Mouse (Mus musculus): ENCODE results near the gene Gnb3. TPM values are rescaled to one million over a fixed set of nuclear protein-coding genes. Genes with fewer than 3 reads are reported as not detected.
A peak's percentile ranks its signal among the peaks of the same experiment; 100 is the strongest.
"Not testable (repeated sequence)": the region's sequence is repeated elsewhere in the genome, so short reads cannot be mapped to it uniquely, and the experiment has no call there.

Gnb3 gene
- total RNA-seq, 1 experiment from 2014 or later = not detected

DNA sequence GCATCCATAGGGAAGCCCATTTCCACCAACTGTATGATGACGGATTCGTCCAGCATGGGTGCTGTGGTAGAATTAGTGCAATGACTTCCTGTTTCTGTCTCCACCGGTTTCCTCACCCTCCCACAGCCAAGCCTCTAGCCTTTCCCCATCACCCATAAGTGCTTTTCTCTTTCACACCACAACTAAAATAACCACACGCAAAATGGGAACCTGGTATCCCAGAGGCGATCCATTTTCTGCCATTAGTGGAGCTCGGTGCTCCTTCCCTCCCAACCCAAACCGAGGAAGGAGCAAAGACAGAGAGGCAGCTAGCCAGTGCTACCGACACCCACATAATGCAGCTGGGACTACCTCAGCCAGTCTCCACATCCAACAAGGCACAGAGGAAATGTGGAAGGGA, 22.1 kb downstream of the Gnb3 start:
- peak; percentile 55 for ATAC-seq (replicated peaks; ENCODE audit: low read depth, poor library complexity, severe bottlenecking)

GRCm38 (mm10) chr6:124817563-124817962, 22.5 kb downstream of the Gnb3 start:
- no peak for ATAC-seq (replicated peaks; ENCODE audit: low read depth, poor library complexity, severe bottlenecking)

DNA sequence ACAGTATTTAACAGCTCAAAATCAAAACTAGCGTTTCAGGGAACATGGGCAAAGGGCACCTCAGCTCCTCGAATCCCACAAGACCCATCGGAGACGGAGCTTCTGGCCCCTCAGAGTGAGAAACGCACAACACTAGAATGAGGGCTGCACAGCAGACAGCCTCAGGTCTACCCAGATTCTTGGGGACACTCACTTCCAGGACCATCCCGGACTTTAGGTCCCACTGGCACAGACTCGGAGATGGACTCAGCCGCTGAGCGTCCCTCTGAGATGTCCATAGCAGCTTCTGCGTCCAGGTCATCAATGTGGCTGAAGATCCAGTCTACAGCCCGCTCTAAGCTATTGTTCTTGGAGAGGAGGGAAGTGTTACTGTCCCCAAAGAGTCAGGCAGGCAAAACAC, 22.9 kb downstream of the Gnb3 start:
- no peak for ATAC-seq (replicated peaks; ENCODE audit: low read depth, poor library complexity, severe bottlenecking)

DNA sequence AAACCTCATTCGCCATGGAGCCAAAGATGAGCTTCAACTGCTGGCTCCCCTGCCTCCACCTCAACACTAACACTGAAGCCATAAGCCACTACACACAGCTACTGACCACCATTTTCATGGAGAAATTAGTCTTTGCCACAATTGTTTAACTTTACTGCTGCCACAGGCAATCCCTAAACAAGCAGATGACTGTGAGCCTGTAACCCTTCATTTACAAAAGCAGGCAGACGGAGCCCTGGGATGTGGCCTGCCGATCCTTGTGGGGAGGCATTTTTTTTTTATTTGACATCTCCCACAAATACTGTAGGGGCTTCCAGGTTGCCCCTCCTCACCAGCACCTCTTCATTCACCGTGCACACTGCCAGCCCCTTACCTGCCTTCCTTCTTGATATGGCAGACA, 23.5 kb downstream of the Gnb3 start:
- no peak for ATAC-seq (replicated peaks; ENCODE audit: low read depth, poor library complexity, severe bottlenecking)

DNA sequence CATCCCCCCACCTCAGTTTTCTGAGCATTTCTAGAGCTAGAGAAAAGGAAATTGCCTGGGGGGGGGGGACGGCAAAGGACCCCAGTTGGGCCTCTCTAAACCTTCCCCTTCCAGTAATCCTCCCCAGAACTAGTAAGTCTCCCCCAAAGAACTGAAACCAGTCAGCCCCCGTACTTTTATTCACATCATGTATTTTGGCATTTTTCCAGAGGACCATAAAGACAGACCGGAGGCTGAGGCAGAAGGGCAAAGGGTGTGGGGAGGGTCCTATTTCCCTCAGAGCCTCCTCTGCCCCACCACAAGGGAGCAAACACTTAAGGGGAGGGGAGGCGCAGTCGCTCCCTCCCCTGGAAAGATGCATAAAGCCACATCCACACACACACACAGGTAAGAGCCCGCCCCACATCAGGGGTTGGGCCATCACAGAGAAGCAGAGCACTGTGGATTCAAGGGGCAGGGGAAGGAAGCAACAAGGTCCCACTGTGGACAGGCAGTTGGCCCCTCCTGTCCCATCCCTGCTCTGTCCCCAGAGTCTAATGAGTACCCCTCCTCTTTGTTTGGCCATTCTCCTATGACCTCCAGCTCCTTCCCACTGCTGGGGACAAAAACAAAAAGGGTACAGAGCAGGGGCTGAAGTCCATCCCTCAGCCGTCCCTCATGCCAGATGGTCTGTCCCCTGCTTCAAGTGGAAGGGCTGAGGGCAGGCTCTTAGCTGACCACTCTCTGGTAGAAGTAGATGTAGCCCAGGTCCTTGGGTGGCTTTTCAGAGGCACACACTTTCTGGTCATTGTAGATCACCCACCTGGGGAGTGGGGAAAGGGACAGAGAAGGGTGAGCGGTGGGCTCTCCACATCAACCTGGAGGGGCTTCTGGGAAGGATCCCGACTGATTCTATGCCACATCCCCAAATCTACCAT, 25.0 kb downstream of the Gnb3 start:
- no peak for ATAC-seq (replicated peaks; ENCODE audit: low read depth, poor library complexity, severe bottlenecking)

- peak; percentile 4; the same call in 1 of the 2 replicates for ATAC-seq (replicated peaks; ENCODE audit: low read depth, poor library complexity, severe bottlenecking)
These were observed 25.6 kb downstream of the Gnb3 start for GRCm38 (mm10) chr6:124814448-124814847.

DNA sequence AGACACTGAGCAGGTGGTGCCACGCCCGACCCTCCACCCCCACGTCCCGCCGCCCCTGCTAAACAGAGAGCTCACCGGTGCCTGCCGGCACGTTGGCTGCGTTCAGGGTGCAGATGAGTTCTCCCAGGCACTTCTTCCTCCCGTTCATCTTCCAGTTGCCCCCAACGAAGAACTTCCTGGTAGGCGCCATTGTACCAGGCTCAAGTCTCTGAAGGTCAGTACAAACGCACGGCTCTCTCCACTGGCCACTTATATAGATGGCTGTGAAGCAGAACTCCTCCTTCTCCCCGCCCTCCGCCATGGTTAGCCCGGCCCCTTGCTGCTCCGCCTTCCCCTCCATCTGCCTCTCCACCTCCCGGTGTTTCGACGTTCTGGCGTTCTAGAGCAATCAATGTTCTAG, 26.1 kb downstream of the Gnb3 start, which contains the start of gene Tpi1:
Gene Tpi1, minus strand, starts transcription at position 364 of the 400 bp plus-strand sequence.
- peak; percentile 71 for ATAC-seq (replicated peaks; ENCODE audit: low read depth, poor library complexity, severe bottlenecking)

- peak; percentile 34 for ATAC-seq (replicated peaks; ENCODE audit: low read depth, poor library complexity, severe bottlenecking)
These were observed 26.6 kb downstream of the Gnb3 start for GRCm38 (mm10) chr6:124813496-124813895.

- ATAC-seq (replicated peaks; ENCODE audit: low read depth, poor library complexity, severe bottlenecking) = no peak
These were observed 27.2 kb downstream of the Gnb3 start for GRCm38 (mm10) chr6:124812848-124813247.

GRCm38 (mm10) chr6:124811701-124812560, 28.1 kb downstream of the Gnb3 start:
- ATAC-seq (replicated peaks; ENCODE audit: low read depth, poor library complexity, severe bottlenecking) = no peak

- ATAC-seq (replicated peaks; ENCODE audit: low read depth, poor library complexity, severe bottlenecking) = no peak
These were observed 28.7 kb downstream of the Gnb3 start for GRCm38 (mm10) chr6:124811403-124811665.

DNA sequence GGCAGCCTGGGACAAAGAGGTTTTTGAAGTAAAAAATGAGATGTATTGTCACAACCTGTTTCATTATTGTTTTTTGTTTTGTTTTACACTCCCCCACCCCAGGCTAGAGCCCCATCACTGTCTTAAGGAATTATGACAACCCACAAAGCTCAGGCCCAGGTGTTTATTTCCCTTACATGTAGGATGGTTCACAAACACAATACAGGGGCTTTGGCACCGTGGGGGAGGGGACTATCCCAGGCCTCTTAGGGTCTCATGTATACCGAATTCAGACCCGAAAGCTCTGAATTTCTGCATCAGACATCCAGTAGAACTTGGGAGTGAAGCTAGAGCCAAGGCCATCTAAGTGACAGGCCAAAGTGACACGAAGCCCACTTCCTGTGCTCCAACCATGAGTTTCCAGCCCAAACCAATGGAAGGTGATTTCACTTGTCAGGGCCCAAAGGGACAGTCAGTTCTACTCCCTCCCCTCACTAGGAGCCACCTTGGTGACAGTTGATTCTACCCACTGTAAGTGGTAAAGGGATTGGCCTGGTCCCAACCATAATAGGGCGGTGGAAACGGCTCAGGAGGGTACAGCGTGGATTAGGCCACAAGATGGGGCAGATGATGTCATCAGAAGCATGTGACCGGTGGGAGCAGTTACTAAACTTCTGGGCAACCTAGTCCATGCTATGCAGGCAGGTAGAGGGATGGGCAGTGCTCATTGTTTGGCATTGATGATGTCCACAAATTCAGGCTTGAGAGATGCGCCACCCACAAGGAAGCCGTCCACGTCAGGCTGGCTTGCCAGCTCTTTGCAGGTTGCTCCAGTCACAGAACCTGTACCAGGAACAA, 29.3 kb downstream of the Gnb3 start:
- not testable (repeated sequence) for ATAC-seq (replicated peaks; ENCODE audit: low read depth, poor library complexity, severe bottlenecking)

DNA sequence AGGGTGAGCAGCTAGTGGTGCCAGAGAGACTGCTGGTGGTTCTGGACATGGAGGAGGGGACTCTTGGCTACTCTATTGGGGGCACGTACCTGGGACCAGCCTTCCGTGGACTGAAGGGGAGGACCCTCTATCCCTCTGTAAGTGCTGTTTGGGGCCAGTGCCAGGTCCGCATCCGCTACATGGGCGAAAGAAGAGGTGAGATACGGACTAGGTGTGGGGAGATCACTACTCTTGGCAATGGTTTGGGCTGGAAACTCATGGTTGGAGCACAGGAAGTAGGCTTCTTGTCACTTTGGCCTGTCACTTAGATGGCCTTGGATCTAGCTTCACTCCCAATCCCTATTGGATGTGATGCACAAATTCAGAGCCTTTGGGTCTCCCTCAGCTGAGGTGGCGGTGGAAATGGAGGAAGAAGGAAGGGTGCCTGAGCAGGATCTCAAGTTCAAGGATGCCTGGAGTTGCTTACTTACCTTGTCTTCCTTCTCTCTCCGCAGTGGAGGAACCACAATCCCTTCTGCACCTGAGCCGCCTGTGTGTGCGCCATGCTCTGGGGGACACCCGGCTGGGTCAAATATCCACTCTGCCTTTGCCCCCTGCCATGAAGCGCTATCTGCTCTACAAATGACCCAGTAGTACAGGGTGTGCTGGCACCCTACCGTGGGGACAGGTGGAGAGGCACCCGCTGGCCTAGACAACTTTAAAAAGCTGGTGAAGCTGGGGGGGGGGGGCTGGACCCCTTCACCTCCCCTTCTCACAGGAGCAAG, 30.1 kb downstream of the Gnb3 start:
- no peak for ATAC-seq (replicated peaks; ENCODE audit: low read depth, poor library complexity, severe bottlenecking)

GRCm38 (mm10) chr6:124809052-124809774, 30.9 kb downstream of the Gnb3 start:
- ATAC-seq (replicated peaks; ENCODE audit: low read depth, poor library complexity, severe bottlenecking) = peak; percentile 31

- ATAC-seq (replicated peaks; ENCODE audit: low read depth, poor library complexity, severe bottlenecking) = peak; percentile 43
These were observed 31.6 kb downstream of the Gnb3 start, which contains the start of gene Spsb2 for GRCm38 (mm10) chr6:124808358-124809012. Gene Spsb2 (plus strand): TSS chr6:124808661.

GRCm38 (mm10) chr6:124807986-124808357, 32.1 kb downstream of the Gnb3 start:
- ATAC-seq (replicated peaks; ENCODE audit: low read depth, poor library complexity, severe bottlenecking) = no peak

DNA sequence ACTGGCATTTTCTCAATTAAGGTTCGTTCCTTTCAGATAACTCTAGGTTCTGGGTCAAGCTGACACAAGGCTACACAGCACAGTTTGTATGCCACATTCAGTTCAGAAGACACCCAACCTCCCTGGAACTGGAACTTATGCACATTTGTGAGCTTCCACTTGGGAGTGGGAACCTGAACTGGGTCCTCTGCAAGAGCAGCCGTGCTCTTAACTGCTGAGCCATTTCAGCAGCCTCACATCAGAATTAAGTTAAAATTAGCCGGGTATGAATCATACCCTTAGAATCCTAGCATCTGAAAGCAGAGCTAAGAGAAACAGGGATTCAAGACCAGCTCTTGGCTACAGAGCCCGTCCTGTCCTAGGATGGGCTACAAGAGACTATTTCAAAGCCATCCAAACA, 32.7 kb downstream of the Gnb3 start:
- ATAC-seq (replicated peaks; ENCODE audit: low read depth, poor library complexity, severe bottlenecking) = no peak

DNA sequence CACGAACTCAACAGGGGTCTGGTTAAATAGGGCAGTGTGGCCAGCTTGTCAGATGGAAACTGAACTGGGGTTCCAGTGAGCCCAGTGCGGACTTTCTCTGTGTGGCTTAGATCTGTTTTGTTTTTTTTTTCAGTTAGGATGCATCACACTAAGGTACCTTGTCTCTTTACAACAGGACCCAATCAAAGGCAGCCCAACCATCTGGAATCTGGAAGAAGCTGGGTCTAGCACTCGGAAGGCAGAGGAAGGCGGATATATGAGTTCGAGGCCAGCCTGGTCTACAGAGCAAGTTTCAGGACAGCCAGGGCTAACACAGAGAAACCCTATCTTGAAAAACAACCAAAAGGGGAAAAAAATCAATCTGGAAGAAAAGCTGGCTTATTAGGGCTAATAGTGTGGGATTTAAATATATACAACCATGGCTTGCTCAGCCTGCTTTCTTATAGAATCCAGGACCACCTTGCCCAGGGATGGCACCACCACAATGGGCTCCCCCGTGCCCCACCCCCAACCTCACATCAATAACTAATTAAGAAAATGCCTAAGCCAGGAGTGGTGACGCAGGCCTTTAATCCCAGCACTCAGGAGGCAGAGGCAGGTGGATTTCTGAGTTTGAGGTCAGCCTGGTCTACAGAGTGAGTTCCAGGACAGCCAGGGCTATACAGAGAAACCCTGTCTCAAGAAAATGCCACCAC, 33.5 kb downstream of the Gnb3 start:
- no peak for ATAC-seq (replicated peaks; ENCODE audit: low read depth, poor library complexity, severe bottlenecking)

Data from common myeloid progenitor, adult 5-6 weeks (primary cell).